Mouse (Mus musculus) liver, postnatal 0 days (tissue): Measurements from ENCODE around the gene Sipa1l3.

Experiments used
- CTCF ChIP-seq: sonication (generic); IDR thresholded peaks from 2 replicates; pipeline ENCODE4 v1.5.1; 2016; ENCODE audit warnings: antibody characterized with exemption, low read depth
- EP300 ChIP-seq: IDR thresholded peaks from 2 replicates; pipeline ENCODE4 v1.6.1; 2016; ENCODE audit warnings: antibody characterized with exemption, low read depth, mild to moderate bottlenecking

DNA sequence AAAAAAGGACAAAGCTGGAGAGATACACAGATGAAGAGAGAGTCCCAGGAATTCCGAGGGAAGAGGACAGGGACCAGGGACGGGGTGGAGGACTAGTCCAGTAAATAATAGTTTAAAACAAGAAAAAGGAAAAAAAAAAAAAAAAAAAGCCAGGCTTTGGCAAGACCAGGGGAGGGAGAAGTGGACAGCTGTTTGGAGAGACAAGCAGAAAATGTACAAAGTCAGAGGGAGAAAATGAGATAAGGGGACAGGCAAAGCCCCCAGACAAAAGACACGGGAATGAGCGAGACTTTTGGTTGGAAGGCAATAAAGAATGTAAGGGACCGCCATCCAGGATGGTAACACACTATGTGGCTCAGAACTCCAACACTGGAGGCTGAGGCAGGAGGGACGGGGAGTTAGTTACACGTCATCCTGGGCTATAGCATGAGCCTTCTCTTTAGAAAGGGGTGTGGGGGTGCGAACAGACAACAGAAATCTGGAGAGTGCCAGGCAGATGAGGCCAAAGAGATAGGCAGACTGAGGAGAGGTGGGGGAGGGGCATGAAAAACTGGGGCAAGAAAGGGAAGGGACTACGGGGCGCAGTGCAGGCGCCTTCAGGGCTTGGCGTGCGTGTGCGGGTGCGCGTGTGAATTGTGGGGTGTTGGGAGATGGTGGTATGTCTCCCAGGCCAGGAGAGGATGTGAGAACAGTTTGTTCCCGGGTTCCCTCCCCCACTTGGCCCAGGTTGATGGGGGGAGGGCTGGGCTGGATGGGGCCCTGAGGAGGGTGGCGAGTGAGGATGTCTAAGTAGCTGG lies 200.1 kb downstream of the Sipa1l3 start:
- TF ChIP-seq EP300 (peak; percentile 6; the same call in 1 of the 2 replicates), CTCF (no peak)
